Mouse (Mus musculus) cerebellum, postnatal 36 days (tissue): ENCODE measurements around the gene Tepp.

Experiments
- DNase-seq, 2 experiments: peaks; one replicate each; pipeline ENCODE4 v3.0.0; 2021 to 2022; ENCODE audit warnings: mixed read lengths in 2 of 2

Tepp gene

DNA sequence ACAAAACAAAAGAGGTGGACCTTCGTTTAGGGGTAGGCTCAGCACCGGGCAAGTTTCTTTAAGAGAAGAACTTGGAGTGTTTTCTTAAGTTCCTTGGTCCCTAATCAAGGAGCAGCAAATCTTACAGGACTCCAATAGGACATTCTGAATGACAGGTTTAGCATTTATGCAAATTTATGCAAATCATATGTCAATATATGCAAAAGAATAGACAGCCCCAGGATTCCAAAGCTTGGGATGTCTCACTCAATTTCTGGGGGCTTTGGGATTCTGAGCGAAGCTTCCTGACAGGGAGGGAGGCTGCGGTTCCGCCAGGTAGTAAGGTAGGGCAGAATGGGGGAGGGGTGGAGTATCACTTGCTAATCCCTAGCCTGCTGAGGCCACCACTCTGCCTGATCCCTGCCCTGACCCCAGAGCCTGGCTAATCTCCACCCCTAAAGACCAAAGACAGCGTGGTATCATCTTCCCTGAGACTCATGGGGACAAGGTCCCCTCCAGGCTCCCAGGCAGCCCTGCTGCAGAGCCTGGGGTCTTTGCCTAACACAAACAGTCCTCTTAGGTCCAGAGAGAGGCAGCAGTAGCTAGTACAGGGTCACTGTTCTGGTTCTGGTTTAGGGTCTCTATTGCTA lies at the start of gene Tepp:
Gene Tepp, plus strand, starts transcription at position 225 of the 629 bp plus-strand sequence.
- no peak for DNase-seq

DNA sequence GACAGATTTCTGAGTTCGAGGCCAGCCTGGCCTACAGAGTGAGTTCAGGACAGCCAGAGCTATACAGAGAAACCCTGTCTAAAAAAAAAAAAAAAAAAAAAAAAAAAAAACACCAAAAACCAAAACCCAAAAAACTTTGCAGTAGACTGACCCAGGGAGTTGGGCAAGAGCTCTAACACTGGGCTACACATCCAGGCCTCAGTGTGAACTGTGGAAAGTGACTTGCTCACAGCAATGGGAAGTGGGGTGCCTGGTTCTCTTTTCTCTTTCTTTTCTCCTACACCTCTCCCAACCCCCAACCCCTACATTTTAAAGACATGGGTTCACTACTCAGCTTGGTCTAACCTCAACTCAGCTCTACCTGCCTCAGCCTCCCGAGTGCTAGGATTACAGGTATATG lies 48.2 kb upstream of the Tepp start:
- no peak for DNase-seq

DNA sequence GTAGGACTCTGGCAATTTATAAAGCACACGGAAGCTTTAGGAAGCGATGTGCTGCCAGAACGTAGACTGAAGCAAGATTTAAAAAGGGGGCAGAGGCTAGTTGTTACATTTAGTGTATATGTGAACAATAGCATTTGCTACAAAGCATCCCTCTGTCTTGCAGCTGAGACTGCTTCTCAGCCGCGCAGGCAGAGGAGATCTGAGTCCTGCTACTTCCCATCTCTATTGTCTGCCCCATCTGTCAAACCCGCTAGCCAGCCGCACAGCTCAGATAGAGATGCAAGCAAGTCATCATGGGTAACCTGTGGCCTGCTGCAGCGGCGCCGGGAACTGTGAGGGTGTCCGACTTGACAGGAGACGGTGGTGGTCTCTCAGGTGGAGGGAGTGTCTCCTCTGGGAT lies 39.9 kb upstream of the Tepp start:
- no peak for DNase-seq

DNA sequence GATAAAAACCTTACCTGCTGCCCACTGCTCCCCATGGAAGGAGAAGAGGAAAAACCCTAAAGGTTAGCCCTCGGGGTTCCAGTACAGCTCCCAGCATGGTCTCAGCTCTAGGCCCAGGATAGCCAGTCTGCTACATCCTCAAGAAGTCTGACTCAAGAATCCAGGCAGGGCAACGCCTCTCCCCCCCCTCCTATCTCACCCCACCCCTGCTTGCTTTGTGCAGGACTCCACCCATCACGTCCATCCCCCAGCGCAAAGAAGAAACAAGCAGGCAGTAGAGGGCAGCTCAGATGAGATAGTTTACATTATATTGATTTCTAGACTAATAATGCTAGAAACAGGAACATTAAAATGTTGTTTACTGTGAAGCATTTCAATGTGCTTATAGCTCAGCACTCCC lies 38.5 kb upstream of the Tepp start:
- DNase-seq = no peak

DNA sequence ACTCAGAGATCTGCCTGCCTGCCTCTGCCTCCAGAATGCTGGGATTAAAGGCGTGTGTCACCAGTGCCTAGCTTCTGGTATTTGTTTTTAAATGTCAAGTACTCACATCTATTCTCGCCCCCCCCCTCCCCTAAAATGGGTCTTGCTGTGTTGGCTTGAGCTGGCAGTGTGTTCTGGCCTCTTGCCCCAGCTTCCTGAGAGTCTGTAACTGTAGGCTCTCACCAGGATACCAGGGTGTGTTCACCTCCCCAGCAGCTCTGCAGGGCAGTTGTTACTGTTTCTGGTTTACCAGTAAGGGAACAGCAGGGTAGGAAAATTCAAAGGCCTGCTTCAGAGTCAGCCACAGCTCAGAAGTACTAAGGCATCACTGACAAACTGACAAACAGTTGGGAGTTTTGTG lies 37.5 kb upstream of the Tepp start:
- no peak for DNase-seq

DNA sequence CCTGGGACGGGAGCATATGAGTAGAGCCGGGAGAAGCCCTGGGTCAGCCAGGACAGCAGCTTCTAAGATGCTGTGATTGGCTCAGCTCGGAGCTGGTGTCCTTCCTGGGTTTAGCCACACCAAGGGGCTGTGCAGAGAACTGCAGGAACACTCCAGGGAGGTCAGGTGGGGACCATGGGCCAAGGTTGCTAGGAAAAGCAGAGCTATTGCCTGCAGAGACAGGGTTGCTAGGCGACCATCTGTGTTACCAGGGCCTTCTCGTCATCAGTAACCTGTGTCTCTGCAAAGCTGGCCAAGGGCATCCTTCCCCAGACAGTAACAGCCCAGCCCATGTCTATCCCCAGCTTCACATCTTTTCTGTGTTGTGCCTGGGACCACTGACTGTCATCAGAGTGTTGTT lies 28.9 kb upstream of the Tepp start:
- DNase-seq = no peak

DNA sequence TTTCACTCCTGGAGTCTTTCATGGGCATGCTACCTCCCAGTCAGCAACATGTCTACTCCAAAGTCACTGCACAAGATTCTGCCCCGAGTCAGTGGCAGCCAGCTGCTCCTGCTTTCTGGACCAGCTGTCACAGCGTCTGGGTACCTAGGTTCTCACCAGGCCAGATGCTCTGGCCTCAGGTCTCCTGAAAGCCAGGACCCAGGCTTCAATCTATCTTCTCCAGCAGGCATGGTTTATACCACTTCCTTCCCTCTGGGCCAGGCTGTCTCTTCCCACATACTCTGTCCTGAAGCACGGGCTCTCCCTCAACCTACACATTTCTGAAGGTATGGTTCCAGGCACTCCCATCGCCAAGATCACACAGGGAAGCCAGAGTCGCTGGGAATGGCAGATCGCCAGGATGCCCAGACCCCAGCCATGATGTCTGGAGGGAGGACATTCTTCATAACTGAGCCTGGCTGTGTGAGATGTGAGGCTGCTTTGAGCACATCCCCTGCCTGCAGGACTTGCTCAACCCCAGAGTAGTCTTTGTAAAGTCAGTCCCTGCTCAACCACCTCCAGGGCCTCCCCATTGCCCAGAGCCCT lies 21.2 kb upstream of the Tepp start:
- no peak for DNase-seq

DNA sequence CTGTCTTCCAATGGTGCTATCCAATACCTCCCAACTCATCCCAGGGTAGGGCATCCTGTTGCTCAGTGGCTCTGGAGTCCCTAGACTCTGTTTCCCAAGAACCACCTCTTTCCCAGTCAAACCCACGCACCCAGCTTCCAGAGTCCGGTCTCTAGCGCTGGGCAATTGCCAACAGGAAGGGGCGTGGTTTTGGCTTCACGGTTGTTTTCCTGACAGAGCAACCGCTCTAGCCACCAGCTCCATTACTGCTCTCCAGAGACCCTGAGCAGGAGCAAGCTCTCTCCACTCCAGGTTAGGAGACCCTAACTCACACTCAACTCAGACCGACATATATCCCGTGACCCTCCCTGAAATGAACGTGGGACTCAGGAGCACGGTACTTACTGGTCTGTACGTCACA lies 17.2 kb upstream of the Tepp start:
- DNase-seq = peak; percentile 29 to 42

DNA sequence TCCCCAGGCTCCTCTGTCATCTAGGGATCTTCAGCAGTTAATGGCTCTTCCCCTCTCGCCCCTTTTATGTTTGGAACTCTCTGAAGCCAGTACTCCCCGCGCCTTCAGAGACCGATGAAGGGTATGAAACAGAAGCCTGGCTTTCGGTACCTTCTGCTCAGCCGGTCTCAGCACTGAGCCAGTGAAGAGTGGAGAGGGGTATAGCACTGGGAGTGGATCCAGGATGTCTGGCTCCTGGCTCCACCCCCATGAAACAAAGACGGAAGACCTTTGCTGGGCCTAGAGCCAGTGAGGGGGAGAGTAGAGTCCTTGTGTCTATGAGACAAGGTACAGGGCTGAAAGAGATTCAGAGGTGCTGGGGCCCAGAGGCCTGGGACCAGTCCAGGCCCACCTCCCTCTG lies 16.5 kb upstream of the Tepp start:
- no peak for DNase-seq

DNA sequence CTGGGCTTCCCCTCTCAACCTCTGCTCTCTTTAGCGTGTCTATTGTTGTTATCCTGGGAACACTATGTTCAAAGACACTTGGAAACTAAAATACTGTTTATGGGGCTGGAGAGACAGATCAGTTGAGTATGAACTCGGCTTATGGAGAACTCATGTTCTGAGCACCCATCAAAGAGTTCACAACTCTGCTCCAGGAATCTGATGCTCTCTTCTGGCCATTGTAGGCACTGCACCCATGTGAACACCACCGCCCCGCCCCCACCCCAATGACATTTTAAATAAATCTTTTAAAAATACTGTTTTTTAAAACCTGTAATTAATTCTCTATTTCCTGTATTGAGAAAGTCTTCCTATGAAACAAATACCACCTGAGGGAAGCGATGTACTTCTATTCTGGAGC lies 8.0 kb upstream of the Tepp start:
- DNase-seq = no peak

DNA sequence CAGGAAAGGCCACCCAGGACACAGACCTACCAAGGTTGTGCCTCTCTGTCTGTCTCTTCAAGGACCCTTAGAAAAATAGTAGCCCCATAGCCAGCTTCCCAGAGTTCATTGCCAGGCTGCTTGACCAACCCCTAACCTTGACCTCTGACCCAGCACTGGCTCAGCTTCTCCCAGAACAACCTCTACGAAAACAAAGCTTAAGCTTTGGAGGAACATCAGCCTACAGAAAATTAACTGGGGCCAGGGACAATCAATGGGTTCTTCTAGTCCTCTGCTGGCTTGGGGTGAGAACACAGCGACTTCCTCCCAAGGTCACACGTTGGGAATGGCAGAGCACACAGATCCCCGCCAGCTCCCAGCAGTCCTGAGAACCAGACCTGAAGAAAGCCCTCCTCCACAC lies 4.8 kb upstream of the Tepp start:
- no peak for DNase-seq

DNA sequence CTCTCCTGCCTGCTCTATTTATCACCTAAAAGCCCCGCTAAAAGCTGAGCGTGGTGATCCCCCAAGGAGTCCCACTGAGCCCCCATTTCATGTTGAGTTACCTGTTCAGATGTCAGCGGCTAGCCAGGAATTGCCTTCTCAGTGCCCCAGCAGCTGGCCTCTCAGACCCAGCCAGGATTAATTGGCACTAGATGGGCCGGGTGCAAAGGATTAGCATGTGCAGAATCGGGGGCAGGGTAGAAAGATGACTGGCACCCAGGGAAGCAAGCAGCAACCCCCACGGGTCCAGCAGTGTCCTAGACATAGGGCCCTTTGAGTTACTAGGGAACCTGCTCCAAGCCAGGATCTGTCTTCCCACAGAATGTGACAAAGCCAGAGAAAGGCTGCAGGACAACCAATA lies 3.9 kb upstream of the Tepp start, which contains the start of gene Cngb1:
Gene Cngb1, minus strand, starts transcription at position 155 of the 400 bp plus-strand sequence.
- no peak for DNase-seq

DNA sequence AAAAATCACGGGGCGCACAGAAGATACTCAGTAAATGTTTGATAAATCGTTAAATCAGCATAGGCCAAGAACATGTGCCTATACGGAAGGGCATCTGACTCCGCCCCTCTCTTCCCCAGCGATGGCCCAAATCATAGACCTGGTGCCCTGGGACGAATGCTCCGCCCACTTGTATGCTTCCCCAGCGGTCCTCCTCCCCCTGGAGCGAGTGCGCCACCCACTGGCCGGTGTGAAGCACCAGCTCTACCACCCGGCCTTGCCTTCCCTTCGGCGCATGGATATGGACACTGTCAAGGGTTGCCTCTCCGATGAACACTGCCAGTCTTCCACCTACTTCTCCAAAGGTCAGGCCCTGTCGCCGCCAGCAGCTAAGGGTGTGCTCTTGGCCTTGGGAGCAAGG lies 2.5 kb downstream of the Tepp start:
- DNase-seq = no peak

DNA sequence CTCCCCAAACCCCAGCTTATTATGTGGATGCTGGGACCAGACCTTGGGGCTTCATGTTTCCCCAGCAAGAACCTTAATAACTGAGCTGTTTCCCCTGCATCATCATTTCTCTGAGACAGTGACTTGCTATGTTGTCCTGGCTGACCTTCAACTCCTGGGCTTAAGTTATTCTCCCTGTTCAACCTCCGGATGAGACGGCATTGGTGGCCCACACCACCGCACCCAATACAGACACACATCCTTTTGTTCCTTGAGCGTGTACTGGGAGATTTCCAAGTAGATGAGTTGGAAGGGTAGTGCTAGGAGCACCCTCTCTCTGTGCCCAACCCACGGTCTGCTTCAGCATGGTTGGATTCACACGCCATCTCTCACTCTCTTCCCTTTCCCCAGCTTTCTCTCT lies 3.5 kb downstream of the Tepp start:
- DNase-seq = no peak

DNA sequence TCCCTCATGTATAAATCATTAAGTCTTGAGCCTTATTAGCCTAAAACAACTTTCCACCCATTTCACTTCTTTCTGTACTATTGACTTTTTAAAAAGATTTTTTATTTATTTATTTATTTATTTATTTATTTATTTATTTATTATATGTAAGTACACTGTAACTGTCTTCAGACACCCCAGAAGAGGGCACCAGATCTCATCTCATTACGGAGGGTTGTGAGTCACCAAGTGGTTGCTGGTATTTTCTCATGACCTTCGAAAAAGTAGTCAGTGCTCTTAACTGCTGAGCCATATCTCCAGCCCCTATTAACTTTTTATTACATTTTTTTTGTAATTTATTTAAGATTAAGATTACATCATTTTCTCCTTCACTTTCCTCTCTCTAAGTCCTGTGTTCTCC lies 4.3 kb downstream of the Tepp start:
- DNase-seq = no peak

DNA sequence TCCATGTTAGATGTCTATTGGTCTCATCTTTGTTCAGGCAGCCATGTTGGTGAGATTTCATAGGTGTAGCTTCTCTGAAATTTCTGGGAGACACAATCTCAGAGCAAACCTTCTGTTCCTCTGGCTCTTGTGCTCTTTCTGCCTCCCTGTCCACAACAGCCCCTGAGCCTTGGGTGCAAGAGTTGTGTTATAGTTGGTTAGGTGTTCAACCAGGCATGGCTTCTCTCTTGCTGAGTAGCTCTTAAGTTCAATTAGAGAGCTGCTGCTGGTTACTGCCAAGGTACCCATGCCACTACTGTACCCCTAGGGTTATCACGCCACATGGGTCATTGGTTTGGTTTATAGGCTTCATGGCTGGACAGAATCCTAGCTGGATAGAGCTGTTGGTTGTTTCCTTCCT lies 5.0 kb downstream of the Tepp start:
- DNase-seq = no peak

DNA sequence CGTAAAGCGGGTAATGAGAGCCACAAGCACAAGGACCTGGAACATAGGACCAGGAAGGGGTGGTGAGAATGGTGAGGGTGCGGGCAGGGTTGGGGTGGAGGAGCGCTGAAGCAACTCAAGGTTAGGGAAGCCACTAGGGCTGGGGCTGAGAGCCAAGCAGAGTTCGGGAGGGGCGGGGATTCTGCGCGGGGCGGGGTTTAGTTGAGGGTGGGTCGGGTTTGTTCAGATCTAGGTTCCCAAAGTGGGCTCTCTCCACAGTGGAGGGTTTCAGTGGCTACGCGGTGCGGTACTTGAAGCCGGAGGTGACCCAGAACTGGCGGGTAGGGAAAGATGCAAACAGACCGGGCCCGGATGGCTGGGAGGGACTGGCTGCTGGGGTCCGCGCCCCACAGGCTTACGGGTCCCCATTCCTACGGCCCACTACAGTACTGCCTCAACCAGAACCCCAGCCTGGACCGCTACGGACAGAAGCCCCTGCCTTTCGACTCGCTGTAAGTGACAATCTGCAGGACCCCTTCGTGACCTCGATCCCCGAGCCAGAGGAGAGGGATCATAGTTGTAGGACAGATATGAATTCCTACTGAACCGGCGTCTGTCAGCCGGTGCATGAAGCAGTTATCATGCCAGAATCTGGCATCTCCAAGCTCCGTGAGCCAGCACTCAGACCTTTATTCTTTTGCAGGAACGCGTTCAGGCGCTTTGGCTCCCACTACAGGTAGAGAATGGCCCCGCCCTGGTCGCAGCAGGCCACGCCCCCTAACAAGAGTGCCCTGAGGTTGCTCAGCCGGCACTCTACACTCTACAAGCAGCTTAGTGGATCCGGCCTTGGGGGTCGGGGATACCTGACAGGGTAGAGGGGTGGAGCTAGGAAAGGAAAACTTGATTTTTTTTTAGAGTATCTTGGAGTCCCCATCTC lies 10.1 kb downstream of the Tepp start:
- DNase-seq = peak; percentile 48 to 53

DNA sequence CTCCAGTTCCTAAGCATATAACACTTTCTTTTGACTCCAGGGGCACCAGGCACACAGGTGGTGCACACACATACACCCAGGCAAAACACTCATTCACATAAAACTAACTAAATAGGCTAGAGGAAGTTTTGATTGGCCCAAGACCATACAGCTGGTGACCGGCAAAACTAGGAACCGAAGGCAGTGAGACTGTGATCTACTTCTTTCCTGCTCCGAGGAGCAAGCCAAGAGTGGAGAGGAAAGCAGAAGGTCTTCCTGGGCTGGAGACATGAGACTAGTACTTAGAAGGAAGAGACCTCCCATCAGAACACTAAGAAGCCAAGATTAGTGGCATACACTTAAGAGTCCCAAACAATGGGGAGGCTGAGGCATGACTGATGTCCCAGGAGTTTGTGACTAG lies 12.8 kb downstream of the Tepp start:
- no peak for DNase-seq

DNA sequence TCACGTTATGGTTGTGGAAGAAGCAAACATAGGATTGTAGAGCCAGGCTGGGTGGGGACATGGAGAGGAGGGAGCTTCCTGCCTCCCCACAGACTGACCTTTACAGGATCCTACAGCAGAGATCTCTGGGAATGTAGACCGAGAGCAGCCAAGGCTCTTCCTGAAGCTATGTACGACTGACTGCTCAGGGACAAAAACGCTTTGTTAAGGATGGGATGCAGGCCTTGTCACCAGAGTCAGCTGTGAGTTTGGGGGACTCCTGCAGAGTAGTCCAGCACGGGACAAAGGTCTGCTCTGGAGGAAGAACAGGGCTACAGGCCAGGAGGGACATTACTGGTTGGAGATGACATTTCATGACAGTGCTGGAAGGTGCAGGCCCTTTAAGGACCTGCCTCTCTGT lies 14.3 kb downstream of the Tepp start:
- DNase-seq = no peak

DNA sequence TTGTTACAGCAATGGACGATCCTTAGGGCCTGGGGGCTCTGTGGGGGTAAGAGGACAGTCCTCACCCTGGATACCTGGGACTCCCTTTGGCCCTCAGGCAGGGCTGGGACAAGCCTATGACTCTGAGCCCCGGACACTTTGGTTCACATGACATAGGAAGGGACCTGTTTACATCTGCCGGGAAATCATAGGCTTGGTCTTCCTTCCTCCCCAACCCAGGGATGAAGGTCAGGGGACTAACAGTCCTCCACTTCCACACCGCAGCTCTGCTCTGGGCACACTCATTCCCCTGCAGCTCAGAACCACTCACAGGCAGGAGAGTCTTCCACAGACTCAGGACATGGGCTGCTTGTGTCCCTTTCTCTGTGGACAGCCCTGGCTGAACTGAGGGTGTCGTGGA lies 16.5 kb downstream of the Tepp start:
- no peak for DNase-seq

DNA sequence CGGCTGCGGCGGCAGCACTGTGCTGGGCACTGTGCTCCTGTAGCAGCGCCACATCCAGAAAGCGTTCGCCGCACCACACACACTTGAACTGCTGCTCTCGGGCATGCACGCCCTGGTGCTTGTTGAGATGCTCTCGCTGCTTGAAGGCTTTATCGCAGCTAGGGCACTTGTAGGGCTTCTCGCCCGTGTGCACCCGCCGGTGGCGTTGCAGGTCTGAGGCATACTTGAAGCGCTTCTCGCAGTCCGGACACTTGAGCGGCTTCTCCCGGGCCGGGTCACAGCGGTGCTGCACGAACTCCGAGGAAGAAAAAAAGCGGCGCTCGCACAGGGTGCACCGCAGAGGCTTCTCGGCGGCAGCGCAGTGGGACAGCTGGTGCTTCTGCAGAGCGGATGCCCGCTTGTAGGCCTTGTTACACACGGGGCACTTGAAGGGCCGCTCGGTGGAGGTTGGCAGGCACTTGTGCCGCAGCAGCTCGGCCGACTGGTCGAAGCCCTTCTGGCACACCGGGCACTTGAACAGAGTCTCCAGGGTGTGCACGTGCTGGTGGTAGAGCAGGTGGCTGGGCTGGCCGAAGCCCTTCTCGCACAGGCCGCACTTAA lies 17.6 kb downstream of the Tepp start:
- DNase-seq = no peak

DNA sequence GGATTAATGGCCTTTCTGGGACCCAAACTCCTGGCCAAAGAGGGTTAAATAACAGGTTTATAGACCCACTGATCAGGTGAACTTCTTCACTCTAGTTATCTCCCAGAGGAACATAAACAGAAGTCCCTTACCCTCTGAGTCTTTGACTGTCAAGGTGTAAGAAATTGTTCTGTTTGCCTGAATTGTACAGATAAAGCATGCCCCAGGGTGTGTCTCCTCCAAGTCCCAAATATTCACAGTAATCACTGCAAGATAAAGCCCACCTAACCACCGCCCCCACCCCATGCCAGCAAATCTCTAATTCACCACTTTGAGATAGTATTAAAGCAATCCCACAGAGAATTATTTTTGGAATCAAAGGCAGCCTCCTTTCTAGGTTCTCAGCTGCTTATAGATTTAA lies 20.0 kb downstream of the Tepp start:
- DNase-seq = no peak

DNA sequence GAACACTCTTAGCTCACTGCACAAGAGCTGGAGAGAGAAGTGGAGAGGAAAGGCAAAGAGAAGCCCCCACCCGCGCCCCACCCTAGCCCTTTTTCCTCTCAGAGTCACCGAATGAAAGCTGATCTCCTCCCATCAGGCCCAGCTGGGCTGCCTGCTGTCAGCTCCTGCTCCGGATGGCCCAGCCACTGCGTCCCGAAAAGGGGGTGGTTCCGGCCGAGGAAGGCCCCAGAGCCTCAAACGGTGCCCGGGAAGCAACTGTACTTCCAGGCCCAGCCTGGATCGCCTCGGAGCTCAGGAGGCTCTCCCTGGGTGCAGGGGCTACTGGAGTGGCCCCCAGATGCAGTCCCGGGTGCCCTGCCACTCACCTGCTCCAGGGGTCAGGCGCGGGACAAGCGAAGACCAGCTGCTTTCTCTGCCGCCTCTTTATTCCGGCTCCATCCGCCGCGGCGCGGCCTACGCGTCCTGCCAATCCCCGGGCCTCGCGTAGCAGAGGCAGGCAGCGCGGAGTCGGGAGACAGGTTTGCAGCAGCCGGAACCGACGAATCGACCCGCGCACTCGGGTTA lies 20.9 kb downstream of the Tepp start:
- no peak for DNase-seq
